Mouse (Mus musculus) small intestine, adult 2 months (tissue): ENCODE results near the gene Ube2g1.

Experiments used
- CTCF ChIP-seq: fragments of 200-500 bp; IDR thresholded peaks from 2 replicates; pipeline ENCODE4 v1.5.1; 2012; ENCODE audit warnings: low read depth, mild to moderate bottlenecking, control low read depth, inconsistent platforms, low read length, moderate library complexity, mixed read lengths; ENCODE audit not compliant: insufficient replicate concordance, insufficient read length; ENCODE audit errors: extremely low read depth
- POLR2A ChIP-seq: fragments of 200-500 bp; IDR thresholded peaks from 2 replicates; pipeline ENCODE4 v1.6.1; 2012; ENCODE audit warnings: low read depth, mild to moderate bottlenecking, control low read depth, inconsistent platforms, low read length, moderate library complexity

- no peak for TF ChIP-seq POLR2A
- no peak for TF ChIP-seq CTCF
Observed at GRCm38 (mm10) chr11:72692353-72692752, 85.3 kb downstream of the Ube2g1 start.
